ENCODE assay signal across 29 mouse cellular contexts in the genomic region with DNA sequence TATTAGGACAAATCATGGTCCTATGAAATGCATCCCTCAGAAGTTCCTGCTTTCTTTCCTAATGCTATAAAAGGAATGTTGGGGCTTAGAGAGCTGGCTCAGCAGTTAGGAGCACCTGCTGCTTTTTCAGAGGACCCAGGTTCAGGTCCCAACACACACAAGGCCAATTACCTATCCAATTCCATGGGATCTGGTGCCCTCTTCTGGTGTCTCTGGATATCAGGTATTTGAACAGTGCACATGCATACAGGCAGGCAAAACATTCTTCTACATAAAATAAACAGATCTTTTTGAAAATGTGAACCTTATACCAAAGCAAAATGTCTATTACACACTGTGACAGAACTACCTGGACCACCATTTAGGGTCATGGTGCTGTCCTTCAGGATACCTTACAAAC.
DNase-seq lines count a peak whose midpoint lies in the region; ATAC-seq and TF ChIP-seq lines count a peak whose summit lies in the region.
"Had no signal": no experiment of that assay in that cellular context is flagged by ENCODE, and none has a peak within 500 bp of the region (broad histone marks: within the 10 kb centered on the region; RNA-seq: fewer than 3 reads in every experiment).

No protein-coding gene starts in this region.

- no peaks in the 10 kb centered on the region for H3K9me3 ChIP-seq in forebrain, postnatal 0 days (ENCODE audit: low read length)
- H3K9me3 ChIP-seq in forebrain, embryonic 14.5 days (replicated peaks; ENCODE audit: control insufficient read depth, low read length) = no peaks in the 10 kb centered on the region
- peaks cover under 1% of the 10 kb centered on the region; the same call in 1 of the 2 replicates for H3K9me3 ChIP-seq in E14TG2a.4 (ENCODE audit: low read length)
- H3K9me3 ChIP-seq: embryonic facial prominence, embryonic 15.5 days; forebrain, embryonic 15.5 days; limb, embryonic 12.5 days; midbrain, embryonic 13.5 days; neural tube, embryonic 12.5 days had no signal

- no peak overlapping the region for H3K4me2 ChIP-seq in forebrain, postnatal 0 days (ENCODE audit: low read depth)
- no peak overlapping the region for H3K4me2 ChIP-seq in forebrain, embryonic 14.5 days (ENCODE audit: low read length)
- H3K4me2 ChIP-seq: embryonic facial prominence, embryonic 15.5 days; forebrain, embryonic 15.5 days; heart, embryonic 11.5 days; limb, embryonic 12.5 days; liver, embryonic 11.5 days; midbrain, embryonic 13.5 days; neural tube, embryonic 12.5 days had no signal

- intact Hi-C loops in left cerebral cortex, adult 2 months (cut with DNase I) = loop anchor here (5.0 kb wide), 1 partner anchor 109 kb away; no protein-coding TSS in a partner anchor
- intact Hi-C loops in left cerebral cortex, postnatal 10 days (cut with DNase I) = no loop called here

- no peak overlapping the region for H3K4me3 ChIP-seq in forebrain, postnatal 0 days (ENCODE audit: low read depth, low read length)
- H3K4me3 ChIP-seq in forebrain, embryonic 14.5 days (ENCODE audit: low read depth, low read length) = no peak overlapping the region
- H3K4me3 ChIP-seq in left cerebral cortex, adult 2 months = no peak overlapping the region
- no peak overlapping the region for H3K4me3 ChIP-seq in E14TG2a.4 (replicated peaks; ENCODE audit: low read length)
- H3K4me3 ChIP-seq: embryonic facial prominence, embryonic 15.5 days; forebrain, embryonic 15.5 days; limb, embryonic 12.5 days; megakaryocyte, embryonic 14.5 days; midbrain, embryonic 13.5 days; neural tube, embryonic 12.5 days had no signal

- no peak overlapping the region for H3K27ac ChIP-seq in forebrain, postnatal 0 days (ENCODE audit: low read depth, low read length)
- H3K27ac ChIP-seq in forebrain, embryonic 14.5 days (ENCODE audit: low read depth, low read length) = no peak overlapping the region
- no peak overlapping the region for H3K27ac ChIP-seq in left cerebral cortex, adult 2 months
- H3K27ac ChIP-seq: embryonic facial prominence, embryonic 15.5 days; forebrain, embryonic 15.5 days; hindbrain, postnatal 0 days; limb, embryonic 12.5 days; midbrain, embryonic 13.5 days; neural tube, embryonic 12.5 days had no signal

- no peak for DNase-seq in forebrain, postnatal 0 days
- no peak for DNase-seq in forebrain, embryonic 14.5 days (ENCODE audit: low spot score)
- no peak for DNase-seq in left cerebral cortex, adult 2 months (ENCODE audit: extremely low spot score in 1 of 2, low spot score in 2 of 2)
- DNase-seq in left cerebral cortex, postnatal 10 days (ENCODE audit: extremely low spot score in 1 of 2, low spot score in 2 of 2) = no peak
- DNase-seq in ZHBTc4 (ENCODE audit: low read depth, low spot score) = peak; percentile 13
- DNase-seq in urinary bladder, postnatal 10 days (ENCODE audit: low spot score) = no peak
- no peak for DNase-seq in embryo, embryonic 9.5 days (ENCODE audit: extremely low spot score)
- DNase-seq: adrenal gland, adult 8-10 months; cerebellum, adult 2 months; cerebellum, postnatal 36 days; gastrocnemius, postnatal 14 days; heart, adult 11 months; kidney, adult 11 months; kidney, postnatal 25 days; liver, postnatal 0 days; lung, postnatal 36 days; right cerebral cortex, postnatal 14 days; thymus, postnatal 14 days had no signal

- no peak for ATAC-seq in forebrain, postnatal 0 days
- no peak for ATAC-seq in forebrain, embryonic 14.5 days
- ATAC-seq: activated CD4-positive, CD25-positive, alpha-beta regulatory T cell, adult 4 months; forebrain, embryonic 15.5 days; hindbrain, postnatal 0 days; liver, postnatal 0 days; midbrain, embryonic 13.5 days had no signal

- peak; percentile 37 for TF ChIP-seq CTCF in forebrain, postnatal 0 days (IDR thresholded peaks at IDR 0.05; ENCODE audit: low read depth)
- peak; percentile 45 for TF ChIP-seq CTCF in left cerebral cortex, adult 2 months (IDR thresholded peaks at IDR 0.05)
- TF ChIP-seq CTCF in E14TG2a.4 (conservative IDR thresholded peaks at IDR 0.05; ENCODE audit: low read length) = peak; percentile 28

- no peaks in the 10 kb centered on the region for H3K27me3 ChIP-seq in forebrain, postnatal 0 days (ENCODE audit: insufficient read depth, low read length)
- H3K27me3 ChIP-seq in forebrain, embryonic 14.5 days (replicated peaks; ENCODE audit: control insufficient read depth, insufficient read depth, low read length) = no peaks in the 10 kb centered on the region
- no peaks in the 10 kb centered on the region for H3K27me3 ChIP-seq in E14TG2a.4 (ENCODE audit: insufficient read depth, low read length)
- H3K27me3 ChIP-seq: embryonic facial prominence, embryonic 15.5 days; forebrain, embryonic 15.5 days; limb, embryonic 12.5 days; megakaryocyte, embryonic 14.5 days; midbrain, embryonic 13.5 days; neural tube, embryonic 12.5 days had no signal

- no peak overlapping the region for H3K9ac ChIP-seq in forebrain, postnatal 0 days
- no peak overlapping the region for H3K9ac ChIP-seq in forebrain, embryonic 14.5 days (ENCODE audit: low read length)
- H3K9ac ChIP-seq: embryonic facial prominence, embryonic 15.5 days; forebrain, embryonic 15.5 days; limb, embryonic 12.5 days; liver, postnatal 0 days; midbrain, embryonic 13.5 days; neural tube, embryonic 12.5 days had no signal

- H3K36me3 ChIP-seq in forebrain, postnatal 0 days (ENCODE audit: insufficient read depth) = no peaks in the 10 kb centered on the region
- H3K36me3 ChIP-seq in forebrain, embryonic 14.5 days (ENCODE audit: control insufficient read depth, insufficient read depth, low read length) = no peaks in the 10 kb centered on the region
- no peaks in the 10 kb centered on the region for H3K36me3 ChIP-seq in E14TG2a.4 (ENCODE audit: insufficient read depth, low read length)
- H3K36me3 ChIP-seq: embryonic facial prominence, embryonic 15.5 days; forebrain, embryonic 15.5 days; limb, embryonic 12.5 days; midbrain, embryonic 13.5 days; neural tube, embryonic 12.5 days had no signal

- no peaks in the 10 kb centered on the region; the same call in 1 of the 2 replicates for H3K4me1 ChIP-seq in forebrain, postnatal 0 days (ENCODE audit: insufficient read depth)
- H3K4me1 ChIP-seq in forebrain, embryonic 14.5 days (ENCODE audit: control insufficient read depth, insufficient read depth, low read length) = no peaks in the 10 kb centered on the region
- no peaks in the 10 kb centered on the region for H3K4me1 ChIP-seq in E14TG2a.4 (replicated peaks; ENCODE audit: low read depth, low read length)
- H3K4me1 ChIP-seq: embryonic facial prominence, embryonic 15.5 days; forebrain, embryonic 15.5 days; limb, embryonic 12.5 days; megakaryocyte, embryonic 14.5 days; midbrain, embryonic 13.5 days; neural tube, embryonic 12.5 days had no signal
